Mouse (Mus musculus): ENCODE measurements around the gene Prss12.

Prss12 gene

DNA sequence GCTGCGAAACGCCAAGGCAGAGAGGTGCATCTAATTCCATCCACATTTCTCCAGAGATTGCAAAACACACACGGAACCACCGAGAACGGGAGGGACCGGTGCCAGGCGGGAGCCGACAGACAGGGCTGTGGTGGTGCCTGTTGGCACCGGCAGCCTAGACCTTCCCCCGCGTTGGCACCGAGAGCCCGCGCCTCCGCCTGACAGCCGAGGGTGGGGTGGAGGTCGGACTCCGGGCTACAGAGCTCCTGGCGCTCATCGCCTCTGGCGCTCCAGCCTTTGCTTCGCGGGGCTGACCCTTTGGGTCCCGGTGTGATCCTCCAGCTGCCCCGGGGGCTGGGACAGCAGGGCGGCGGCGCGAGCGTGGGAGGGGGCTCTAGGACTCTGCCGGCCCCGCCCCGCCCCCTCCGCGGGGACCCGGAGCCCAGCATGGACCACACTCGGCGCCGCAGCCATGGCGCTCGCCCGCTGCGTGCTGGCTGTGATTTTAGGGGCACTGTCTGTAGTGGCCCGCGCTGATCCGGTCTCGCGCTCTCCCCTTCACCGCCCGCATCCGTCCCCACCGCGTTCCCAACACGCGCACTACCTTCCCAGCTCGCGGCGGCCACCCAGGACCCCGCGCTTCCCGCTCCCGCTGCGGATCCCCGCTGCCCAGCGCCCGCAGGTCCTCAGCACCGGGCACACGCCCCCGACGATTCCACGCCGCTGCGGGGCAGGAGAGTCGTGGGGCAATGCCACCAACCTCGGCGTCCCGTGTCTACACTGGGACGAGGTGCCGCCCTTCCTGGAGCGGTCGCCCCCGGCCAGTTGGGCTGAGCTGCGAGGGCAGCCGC, at the start of gene Prss12:
Gene Prss12, plus strand, starts transcription at position 206 of the 830 bp plus-strand sequence.
- DNase-seq (ENCODE audit: low spot score in 2 of 2): peak; percentile 55

DNA sequence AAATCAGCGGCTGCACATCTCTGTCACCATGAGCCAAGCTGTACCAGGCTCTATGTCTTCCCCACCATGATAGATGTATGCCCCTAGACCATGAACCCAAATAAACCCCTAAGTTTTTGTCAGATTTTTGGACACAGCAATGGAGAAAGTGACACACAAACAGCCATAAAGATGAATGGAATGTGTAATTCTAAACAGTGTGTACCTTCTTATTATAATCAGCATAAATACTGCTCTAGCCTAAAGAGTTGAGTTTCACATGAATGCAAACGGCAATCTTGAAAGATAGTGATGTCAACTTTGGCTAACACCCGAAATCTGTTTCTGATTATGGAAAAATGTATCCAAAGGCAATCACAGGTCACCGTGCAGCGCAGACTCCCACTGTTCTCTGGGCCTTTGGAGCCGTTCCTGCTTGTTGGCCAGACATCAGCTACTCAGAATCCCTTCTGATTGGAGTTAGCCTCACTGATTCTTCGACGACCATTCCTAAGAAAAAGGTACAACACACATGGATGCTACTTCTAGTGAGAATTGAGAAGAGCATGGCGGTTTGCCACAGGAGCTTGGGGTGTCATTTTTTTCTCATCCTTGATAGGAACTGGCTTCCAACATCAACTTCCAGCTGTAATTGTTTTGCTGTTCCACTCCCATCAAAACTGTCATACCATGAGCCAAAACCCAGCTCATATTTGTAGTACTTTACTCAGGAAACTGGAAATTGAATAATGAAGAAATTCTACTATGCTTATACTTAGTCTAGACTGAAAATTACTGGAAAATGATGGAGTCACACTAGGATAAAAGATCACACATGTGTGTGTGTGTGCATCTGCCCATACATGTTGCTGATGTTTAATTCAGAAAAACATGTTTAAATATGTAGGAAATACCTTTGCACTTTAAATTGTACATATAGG, 48.9 kb upstream of the Prss12 start:
- no peak for DNase-seq (ENCODE audit: low spot score in 2 of 2)

DNA sequence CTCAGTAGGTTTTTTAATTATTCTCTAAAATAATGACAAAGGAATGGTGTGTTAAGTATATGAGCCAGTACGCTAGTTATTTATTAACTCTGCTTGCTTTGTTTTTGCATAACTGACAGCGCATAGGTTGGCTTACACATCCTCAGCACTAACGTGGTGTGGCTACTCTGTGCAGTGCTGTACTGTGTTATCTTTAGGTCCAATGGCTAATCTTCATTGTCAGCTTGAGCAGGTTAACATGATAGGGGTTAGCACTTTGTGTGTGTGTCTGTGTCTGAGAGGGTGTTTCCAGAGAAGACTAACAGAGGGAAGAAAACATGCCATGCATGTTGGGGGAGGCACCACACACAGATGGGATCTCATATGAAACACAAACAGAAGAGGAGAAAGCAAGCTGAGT, 41.8 kb upstream of the Prss12 start:
- DNase-seq (ENCODE audit: low spot score in 2 of 2): no peak

DNA sequence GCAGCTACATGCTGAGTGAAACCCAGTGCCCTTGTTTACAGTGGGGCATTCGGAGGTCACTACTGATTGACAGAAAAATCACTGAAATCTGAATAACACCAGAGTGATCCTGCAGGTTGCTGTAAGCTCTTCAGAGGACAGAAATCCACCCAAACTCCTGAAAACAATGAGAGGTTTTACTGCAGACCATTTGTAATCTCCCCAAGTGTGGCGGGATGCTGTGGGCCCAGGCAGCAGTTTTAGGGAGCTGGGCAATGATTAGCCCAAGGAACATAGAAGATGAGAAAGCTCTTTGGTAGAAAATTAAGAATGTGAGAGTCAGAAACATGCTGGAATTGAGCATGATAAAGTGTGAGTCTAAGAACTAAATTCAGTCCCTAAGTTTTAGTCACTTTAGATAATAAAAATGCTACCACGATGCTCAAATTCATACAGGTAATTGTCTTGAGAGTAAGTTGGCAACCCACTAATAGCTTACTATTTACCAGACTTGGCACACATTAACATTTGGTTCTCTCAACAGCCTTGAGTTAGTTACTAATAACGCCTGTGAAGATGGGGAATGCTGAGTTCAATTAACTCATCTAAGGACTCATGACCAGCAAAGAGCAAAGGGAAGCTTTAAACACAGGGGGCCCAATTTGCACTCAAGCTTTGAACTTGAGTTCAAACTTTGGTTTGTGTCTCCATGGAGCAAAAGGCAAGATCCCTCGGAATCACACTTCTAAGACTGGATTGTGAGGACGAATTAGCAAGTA, 34.7 kb upstream of the Prss12 start:
- no peak for DNase-seq (ENCODE audit: low spot score in 2 of 2)

DNA sequence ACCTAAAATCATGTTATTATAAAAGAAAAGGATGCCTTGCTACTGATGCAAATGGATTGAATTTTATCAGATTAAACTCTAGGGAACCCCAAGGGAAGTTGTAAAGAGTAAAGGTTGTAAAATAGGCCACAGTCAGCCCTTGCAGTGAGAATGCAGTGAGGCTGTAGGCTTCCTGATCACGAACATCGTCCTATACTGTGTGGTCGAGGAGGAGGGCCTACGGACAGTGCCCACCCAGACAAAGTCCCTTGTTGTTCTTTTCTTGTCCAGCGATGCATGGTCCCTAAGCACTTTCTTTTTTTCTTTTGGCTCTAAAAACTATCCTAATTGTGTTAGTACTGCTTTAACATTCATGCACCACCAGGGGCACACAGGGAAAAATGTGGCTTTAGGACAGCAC, 33.5 kb upstream of the Prss12 start:
- DNase-seq (ENCODE audit: low spot score in 2 of 2): no peak

DNA sequence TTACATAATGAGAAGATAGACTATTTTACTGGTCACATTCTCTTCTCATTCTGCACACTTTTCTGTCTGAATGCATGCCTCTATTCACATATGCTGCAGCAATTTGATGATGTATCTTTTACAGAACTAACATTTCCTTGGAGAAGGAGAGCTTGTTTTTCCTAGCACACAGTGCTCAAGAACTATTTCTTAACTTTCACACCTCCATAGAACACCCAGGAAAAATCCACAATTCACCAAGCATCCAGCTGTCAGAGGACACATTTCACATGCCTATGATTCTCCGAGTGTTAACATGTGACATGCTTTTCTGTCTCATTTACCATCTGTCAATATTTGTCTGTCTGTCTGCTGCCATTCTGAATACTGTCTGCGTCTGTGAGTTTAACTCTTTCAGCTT, 21.1 kb upstream of the Prss12 start:
- peak in 1 of 2 experiments; percentile 23 for DNase-seq (ENCODE audit: low spot score in 2 of 2)

DNA sequence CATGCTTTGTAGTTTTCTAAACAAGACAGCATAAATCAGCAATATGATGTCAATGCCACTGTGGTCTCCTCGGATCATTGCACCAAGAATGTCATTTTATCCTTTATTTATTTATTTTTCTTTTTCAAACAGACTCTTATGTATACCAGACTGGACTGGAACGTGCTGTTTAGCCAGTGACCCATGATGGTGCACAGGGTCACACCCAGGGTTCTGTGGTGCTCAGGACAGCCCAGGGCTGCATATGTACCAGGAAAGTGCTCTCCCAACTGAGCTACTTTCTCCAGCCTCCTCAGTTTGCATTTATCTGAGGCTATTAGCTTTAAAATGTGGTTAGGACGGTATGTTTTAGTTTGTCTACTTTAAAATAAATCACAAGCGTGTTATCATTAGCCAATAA, 18.7 kb upstream of the Prss12 start:
- no peak for DNase-seq (ENCODE audit: low spot score in 2 of 2)

DNA sequence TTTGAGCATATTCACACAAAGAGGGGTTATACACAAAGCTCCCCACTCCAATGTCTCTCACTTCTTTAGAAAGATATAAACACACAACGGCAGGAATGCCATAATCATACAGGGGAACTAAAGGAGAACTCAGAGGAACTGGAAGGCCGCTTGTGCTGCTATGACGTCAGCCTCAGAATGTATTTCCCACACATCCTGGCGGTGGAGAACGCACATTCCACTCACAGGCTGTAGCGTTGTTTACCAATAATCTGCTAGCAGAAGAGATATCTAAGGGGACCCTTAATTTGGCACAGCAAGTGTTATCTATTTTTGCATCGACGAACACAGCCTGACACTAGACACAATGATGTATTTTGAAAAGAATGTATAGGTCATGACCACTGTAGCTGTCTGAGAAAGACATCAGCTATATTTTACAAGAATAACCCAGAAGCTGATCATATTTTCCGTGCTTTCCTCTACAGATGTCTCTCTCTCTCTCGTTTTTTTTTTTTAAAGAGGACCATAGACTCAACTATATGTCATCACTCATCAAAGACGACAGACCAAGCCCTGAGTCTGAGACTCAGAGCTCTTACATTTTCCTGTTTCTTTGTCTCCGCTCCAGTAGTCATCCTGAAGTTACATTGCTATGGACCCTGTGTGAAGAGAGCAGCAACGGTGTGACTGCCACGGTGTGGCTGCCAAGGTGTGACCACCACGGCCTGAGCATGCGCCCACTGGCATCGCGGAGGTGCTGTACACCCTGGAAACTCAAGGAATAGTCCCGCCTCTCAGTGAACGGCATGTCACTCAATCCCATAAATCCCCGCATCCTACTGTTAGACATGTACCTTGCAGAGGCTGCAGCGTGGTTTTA, 16.9 kb upstream of the Prss12 start:
- DNase-seq (ENCODE audit: low spot score in 2 of 2): no peak

DNA sequence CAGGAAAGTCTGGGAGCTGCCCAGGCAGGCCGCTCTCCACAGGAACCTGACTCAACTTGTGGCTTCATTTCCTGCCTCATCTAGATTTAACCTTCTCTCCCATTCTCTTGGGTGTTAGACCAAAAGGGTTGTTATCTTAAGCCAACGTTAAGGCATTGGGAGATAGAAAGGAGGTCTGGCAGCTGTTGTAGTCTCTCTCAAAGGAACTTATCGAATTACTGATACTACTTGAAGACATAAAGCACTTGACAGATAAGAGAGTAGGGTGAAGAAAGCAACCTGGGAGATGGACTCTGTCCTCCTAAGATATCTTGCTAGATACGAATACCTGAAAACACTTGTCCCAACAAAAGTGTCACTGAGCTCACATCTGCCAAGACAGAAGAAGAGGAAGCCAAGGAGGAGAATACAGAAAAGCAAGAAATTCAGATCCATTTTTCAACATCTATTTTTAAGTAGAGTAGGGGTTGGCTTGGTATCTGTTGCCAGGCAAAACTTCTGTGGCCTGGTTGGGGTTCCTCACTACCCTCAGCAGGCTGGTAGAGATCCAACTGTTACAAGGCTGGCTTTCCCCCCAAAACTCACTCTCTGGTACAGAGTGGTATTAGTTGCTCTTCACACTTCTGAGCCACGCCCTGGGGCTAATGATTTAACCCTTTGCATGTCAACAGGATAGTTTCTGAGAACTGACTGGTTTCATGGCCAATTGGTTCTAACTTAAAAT, 14.6 kb upstream of the Prss12 start:
- DNase-seq (ENCODE audit: low spot score in 2 of 2): no peak

DNA sequence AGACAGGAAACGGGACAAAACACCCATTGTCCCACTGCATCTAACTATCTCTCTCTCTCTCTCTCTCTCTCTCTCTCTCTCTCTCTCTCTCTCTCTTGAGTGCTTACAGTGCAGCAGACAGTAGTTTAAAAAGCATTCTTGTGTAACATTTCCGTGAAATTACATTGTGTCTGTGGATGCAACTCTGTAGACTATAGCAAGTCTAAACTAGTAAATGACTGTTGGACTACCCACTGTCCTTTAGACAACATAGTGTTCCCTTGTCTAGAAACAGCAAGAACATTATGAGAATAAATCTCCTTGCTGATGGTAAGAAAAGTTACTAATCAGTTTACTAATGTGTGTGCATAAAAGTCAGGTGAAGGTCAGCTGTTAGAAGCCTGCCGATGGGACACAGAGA, 13.4 kb upstream of the Prss12 start:
- DNase-seq (ENCODE audit: low spot score in 2 of 2): no peak

DNA sequence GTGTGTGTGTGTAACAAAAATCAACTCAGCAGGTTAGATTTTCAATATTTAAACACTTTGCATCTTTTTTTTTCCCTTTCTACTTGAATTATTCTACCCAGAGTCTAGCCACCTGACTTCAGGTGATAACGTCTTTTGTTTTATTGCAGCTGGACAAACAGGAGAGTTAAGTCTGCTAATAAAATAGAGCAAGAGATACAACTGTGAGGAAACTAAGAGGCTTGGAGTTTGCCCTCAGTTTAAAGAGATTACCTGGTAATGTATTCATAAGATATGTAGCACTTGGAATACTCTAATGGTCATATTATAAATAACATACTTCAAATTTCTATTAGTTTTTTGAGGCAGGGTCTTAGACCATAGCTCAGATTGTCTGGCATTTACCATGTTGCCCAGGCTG, 9.1 kb upstream of the Prss12 start:
- no peak for DNase-seq (ENCODE audit: low spot score in 2 of 2)

DNA sequence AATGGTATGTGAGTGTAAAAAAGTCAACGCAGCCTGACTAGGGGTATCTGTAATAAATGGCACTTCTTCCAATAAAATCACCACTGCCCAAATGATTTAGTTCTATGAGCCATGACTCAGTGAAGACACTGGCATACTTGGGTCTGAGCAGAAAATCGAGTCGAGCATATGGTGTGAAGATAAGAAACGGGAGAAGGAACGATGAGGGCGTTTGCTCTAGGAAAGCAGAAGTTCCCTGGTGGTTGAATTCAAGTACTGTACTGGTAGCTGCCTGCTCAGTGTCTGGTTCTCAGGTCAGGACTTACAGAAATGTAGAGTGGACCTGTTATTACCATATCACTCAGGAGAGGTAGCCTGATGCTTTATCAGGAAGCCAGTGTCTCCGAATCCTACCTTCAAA, 6.2 kb upstream of the Prss12 start:
- DNase-seq (ENCODE audit: low spot score in 2 of 2): no peak

DNA sequence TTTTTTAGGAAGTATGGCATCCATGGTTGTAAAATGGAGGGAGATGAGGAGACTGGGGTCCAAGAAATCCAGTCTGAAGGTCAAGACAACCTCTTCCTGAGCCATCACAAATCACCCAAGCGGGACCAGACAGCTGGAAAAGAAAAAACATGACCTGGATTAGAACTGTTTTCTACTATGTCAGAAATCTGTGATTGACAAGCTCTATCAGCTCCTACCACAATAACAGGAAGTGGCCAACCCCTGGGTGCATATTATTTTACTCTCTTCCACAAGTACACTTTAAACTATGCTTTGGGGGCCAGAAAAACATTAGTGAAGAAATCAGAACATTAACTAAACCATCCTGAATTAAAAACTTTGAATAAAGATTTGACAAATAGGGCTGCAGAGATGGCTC, 2.2 kb upstream of the Prss12 start:
- DNase-seq (ENCODE audit: low spot score in 2 of 2): no peak

DNA sequence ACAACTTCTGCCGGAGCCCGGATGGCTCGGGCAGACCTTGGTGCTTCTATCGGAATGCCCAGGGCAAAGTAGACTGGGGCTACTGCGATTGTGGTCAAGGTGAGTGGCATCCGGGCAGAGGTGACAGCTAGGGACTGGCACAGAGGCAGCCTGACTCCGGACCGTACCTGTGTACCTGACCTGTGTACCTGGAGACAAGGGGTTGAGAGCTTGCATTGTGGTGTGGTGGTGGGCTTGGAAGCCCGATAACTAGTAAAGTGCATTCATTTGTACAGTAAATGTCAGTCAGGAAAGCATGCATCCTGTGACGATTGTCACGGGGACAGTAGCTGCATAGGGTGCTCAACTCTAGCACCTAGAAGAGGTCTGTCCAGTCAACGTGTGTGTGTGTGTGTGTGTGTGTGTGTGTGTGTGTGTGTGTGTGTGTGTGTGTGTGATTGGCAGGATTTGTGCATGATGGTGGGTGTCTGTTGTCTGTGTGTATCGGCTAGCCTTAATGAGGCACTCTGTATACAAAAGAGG, 886 bp downstream of the Prss12 start:
- no peak for DNase-seq (ENCODE audit: low spot score in 2 of 2)

DNA sequence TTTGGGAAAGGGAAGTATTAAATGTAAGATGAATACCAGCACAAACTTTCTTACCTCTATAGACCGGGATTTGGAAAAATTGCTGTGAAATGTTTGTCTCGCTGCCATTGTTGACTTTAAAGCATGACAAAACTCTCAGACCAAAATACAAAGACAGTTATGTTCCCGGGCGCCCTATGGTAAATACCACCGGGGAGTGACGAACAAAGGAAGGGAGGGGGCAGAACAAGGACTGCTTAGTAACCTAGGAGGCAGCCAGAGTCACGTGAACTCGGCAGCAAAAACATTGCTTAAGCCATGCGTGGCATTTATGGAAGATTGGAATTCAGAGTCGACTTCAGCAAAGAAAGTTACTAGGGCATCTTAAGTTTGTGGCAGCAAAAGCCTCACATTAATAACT, 1.4 kb downstream of the Prss12 start:
- no peak for DNase-seq (ENCODE audit: low spot score in 2 of 2)

DNA sequence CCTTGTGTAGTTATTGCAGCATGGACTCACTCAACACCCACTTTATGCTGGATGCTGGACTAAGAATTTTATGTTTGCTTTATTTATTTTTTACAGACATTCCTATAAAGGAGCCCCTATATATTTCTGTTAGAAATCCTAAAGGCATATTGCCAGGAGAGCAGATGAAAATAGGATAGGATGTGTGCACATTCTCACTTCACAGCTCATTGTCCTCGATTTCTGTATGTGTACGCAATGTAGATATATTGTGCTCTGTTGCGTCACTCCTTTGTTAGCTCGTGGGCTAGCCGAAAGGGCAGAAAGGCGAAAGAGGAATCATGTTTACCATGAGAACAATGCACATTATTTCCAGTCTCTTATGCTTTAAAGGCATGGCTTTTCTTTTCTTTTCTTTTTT, 3.4 kb downstream of the Prss12 start:
- no peak for DNase-seq (ENCODE audit: low spot score in 2 of 2)

DNA sequence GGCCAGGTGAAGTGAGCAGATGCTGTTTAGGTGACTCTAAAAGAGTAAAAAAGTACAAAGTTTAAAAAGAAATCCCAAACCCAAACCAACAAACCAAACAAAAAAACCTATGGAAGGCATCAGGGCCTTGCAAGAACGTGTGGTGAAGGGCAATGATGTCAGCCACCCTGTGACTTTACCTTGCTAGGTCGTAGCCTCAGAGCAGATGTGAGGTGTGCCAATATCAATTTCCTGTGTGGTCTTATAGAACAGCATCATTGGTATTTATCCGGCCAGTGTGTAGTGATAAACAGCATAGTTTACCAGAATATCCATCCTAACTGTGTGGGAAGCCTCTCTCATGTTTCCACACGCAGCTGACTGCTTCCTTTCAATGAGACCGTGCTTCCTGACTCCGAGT, 6.2 kb downstream of the Prss12 start:
- no peak for DNase-seq (ENCODE audit: low spot score in 2 of 2)

DNA sequence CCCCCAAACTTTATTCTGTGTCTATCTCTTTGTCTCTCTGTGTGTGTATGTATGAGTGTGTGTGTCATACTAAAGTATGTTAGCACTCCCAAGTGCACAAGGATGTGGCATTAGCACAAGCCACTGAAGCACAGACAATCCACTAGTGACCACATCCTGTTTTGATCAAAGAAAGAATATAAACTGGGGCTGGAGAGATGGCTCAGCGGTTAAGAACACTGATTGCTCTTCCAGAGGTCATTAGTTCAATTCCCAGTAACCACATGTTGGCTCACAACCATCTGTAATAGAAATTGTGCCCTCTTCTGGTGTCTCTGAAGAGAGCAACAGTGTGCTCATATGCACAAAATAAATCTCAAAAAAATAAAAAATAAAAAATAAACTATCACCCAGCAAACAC, 12.8 kb downstream of the Prss12 start:
- no peak for DNase-seq (ENCODE audit: low spot score in 2 of 2)

DNA sequence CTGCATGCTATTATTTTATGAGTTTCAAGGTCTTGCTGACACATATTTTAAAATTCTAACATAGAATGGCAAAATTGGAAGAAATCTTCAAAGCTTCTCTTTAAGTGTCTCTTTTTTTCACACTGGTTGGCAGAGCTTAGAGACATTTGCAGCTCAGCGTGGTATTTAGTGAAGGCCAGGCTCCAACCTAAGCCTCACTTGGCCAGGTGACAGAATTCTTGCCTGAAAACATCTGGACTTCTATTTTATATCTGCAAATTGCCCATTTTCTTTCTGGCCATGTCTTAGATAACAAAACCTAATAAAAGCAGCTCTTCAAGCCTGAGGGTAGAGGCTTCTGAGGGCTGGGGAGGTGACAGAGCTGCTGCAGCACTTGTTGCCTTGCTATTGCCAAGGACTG, 13.7 kb downstream of the Prss12 start:
- no peak for DNase-seq (ENCODE audit: low spot score in 2 of 2)

DNA sequence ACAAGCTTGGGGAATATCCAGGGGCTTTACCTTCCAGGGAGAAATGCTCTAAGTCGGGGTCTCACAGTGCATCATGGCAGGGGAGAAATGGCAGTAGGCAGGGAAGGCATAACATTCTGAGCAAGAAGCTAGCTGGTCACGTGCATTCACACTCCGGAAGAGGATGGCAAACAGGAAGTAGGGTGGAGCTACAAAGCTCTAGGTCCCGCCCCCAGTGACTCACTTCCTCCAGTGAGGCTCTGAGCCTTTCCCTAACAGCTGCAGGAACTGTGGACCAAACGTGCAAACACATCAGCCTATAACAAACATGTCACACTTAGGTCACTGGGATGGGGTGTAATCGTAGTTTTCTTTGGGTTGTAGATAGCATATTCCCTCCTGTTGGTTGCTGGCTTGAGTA, 15.6 kb downstream of the Prss12 start:
- no peak for DNase-seq (ENCODE audit: low spot score in 2 of 2)
